Mouse (Mus musculus): ENCODE data around the gene Haus3.

DNA sequence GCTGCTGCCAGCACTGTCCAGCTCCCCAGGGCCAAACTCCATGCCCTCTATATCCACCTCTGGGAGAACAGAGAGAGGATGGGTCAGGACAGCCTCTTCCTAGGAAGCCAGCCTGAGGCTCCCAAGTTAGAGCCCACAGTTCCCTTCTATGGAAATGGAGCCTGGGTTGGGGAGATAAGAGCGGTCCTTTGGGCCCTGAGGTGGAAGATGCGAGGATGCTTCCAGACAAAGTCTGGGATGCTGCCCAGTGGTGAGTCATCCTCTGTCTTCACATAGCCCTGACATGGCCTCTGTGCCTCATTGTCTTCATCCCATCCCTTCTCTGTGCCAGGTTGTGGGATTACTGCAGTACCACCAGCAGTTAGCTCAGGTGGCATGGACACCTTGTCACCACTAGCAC lies 7.8 kb upstream of the Haus3 start:
- TF ChIP-seq CTCF (IDR thresholded peaks at IDR 0.05; ENCODE audit: borderline replicate concordance, control insufficient read depth, extremely low read depth, insufficient read depth, low read length, poor library complexity): no peak
- no peak for TF ChIP-seq POLR2A (IDR thresholded peaks at IDR 0.05; ENCODE audit: control insufficient read depth, extremely low read depth, insufficient read depth, low read length, poor library complexity)
